Mouse (Mus musculus) adrenal gland, adult 8-10 months (tissue): ENCODE results near the gene Btbd7. TPM values are rescaled to one million over a fixed set of nuclear protein-coding genes. Genes with fewer than 3 reads are reported as not detected.

Experiments used
- DNase-seq: peaks from one replicate; pipeline ENCODE4 v3.0.0; 2022
- total RNA-seq, 4 experiments: library from RNA; stranded (reverse); gene quantifications; 2 replicates each; pipeline ENCODE4 v1.2.4; 2022

Gene Btbd7
- total RNA-seq, 4 experiments from 2014 or later = 44.9 to 59.5 (median 54.3) TPM

- DNase-seq = no peak
Measured at GRCm38 (mm10) chr12:102779452-102779851, 98.8 kb downstream of the Btbd7 start.

- no peak for DNase-seq
Measured at GRCm38 (mm10) chr12:102778151-102778550, 100.1 kb downstream of the Btbd7 start.

GRCm38 (mm10) chr12:102776035-102776434 lies 102.2 kb downstream of the Btbd7 start:
- DNase-seq = no peak

- no peak for DNase-seq
Measured at GRCm38 (mm10) chr12:102772676-102773075, 105.6 kb downstream of the Btbd7 start.

- DNase-seq = no peak
Measured at GRCm38 (mm10) chr12:102771601-102772000, 106.7 kb downstream of the Btbd7 start.

- DNase-seq = no peak
Measured at GRCm38 (mm10) chr12:102769000-102769399, 109.3 kb downstream of the Btbd7 start.

GRCm38 (mm10) chr12:102763696-102764095 lies 114.6 kb downstream of the Btbd7 start:
- DNase-seq = peak; percentile 51

- no peak for DNase-seq
Measured at GRCm38 (mm10) chr12:102761668-102762067, 116.6 kb downstream of the Btbd7 start.

GRCm38 (mm10) chr12:102758936-102759335 lies 119.3 kb downstream of the Btbd7 start:
- DNase-seq = no peak

GRCm38 (mm10) chr12:102758403-102758756 lies 119.9 kb downstream of the Btbd7 start, which contains the start of gene Gm20604:
TSS of gene Gm20604 (minus strand) at chr12:102758672.
- DNase-seq = no peak

- DNase-seq = peak; percentile 95
Measured at GRCm38 (mm10) chr12:102757689-102758402, 120.4 kb downstream of the Btbd7 start, which contains the start of the genes Gm28051, Gon7 and Ubr7. TSS of gene Gm28051 (minus strand) at chr12:102757765. TSS of gene Gon7 (minus strand) at chr12:102757803. TSS of gene Ubr7 (plus strand) at chr12:102757967.

- DNase-seq = no peak
Measured at GRCm38 (mm10) chr12:102757055-102757688, 121.1 kb downstream of the Btbd7 start.

- no peak for DNase-seq
Measured at GRCm38 (mm10) chr12:102756304-102756703, 122.0 kb downstream of the Btbd7 start.

- no peak for DNase-seq
Measured at GRCm38 (mm10) chr12:102748256-102748655, 130.0 kb downstream of the Btbd7 start.

- no peak for DNase-seq
Measured at GRCm38 (mm10) chr12:102744839-102745238, 133.4 kb downstream of the Btbd7 start.

GRCm38 (mm10) chr12:102743589-102744574 lies 134.4 kb downstream of the Btbd7 start, which contains the start of the genes Moap1 and Tmem251:
TSS of gene Moap1 (minus strand) at chr12:102743661.
TSS of gene Tmem251 (plus strand) at chr12:102743762.
- DNase-seq = peak; percentile 89

GRCm38 (mm10) chr12:102743036-102743588 lies 135.2 kb downstream of the Btbd7 start:
- DNase-seq = no peak

- DNase-seq = no peak
Measured at GRCm38 (mm10) chr12:102742056-102742455, 136.2 kb downstream of the Btbd7 start.

- DNase-seq = no peak
Measured at GRCm38 (mm10) chr12:102740285-102740684, 138.0 kb downstream of the Btbd7 start.

- DNase-seq = no peak
Measured at GRCm38 (mm10) chr12:102739096-102739495, 139.2 kb downstream of the Btbd7 start.

- DNase-seq = no peak
Measured at GRCm38 (mm10) chr12:102733381-102733780, 144.9 kb downstream of the Btbd7 start.
